Mouse (Mus musculus) embryonic fibroblast, embryonic 13.5 days (primary cell): ENCODE measurements around the gene Tspan32. TPM values are rescaled to one million over a fixed set of nuclear protein-coding genes. Genes with fewer than 3 reads are reported as not detected.
A peak's percentile ranks its signal among the peaks of the same experiment; 100 is the strongest.

Experiments
- H3K27ac ChIP-seq: 2 replicates; pipeline ENCODE4 v1.5.1; 2012; ENCODE audit warnings: low read length, control low read depth, inconsistent platforms; ENCODE audit not compliant: insufficient read depth
- H3K4me1 ChIP-seq: 2 replicates; pipeline ENCODE4 v1.6.1; 2011; ENCODE audit warnings: low read length; ENCODE audit not compliant: control insufficient read depth, insufficient read depth
- H3K4me3 ChIP-seq: 2 replicates; pipeline ENCODE4 v1.5.1; 2011; ENCODE audit warnings: mild to moderate bottlenecking, control low read depth, low read length; ENCODE audit not compliant: insufficient read depth
- CTCF ChIP-seq: IDR thresholded peaks from 2 replicates; pipeline ENCODE4 v1.5.1; 2011; ENCODE audit warnings: mild to moderate bottlenecking, control low read depth, low read length, moderate library complexity, borderline replicate concordance; ENCODE audit not compliant: insufficient read depth
- POLR2A ChIP-seq: IDR thresholded peaks from 2 replicates; pipeline ENCODE4 v1.6.1; 2011; ENCODE audit warnings: low read depth, mild to moderate bottlenecking, control low read depth, low read length, moderate library complexity
- polyA plus RNA-seq: library from polyadenylated mRNA; stranded (reverse); fragments of >200 nt; gene quantifications from 2 replicates; pipeline ENCODE4 v1.2.4, GENCODE M21; 2011; ENCODE audit warnings: low read depth; ENCODE audit not compliant: missing spikeins, insufficient read length

Gene Tspan32
- polyA plus RNA-seq, 1 experiment, result not detected

GRCm38 (mm10) chr7:143053008-143053899, 48.4 kb downstream of the Tspan32 start:
- peaks cover 7% of the 10 kb centered on the region for H3K4me1 ChIP-seq

DNA sequence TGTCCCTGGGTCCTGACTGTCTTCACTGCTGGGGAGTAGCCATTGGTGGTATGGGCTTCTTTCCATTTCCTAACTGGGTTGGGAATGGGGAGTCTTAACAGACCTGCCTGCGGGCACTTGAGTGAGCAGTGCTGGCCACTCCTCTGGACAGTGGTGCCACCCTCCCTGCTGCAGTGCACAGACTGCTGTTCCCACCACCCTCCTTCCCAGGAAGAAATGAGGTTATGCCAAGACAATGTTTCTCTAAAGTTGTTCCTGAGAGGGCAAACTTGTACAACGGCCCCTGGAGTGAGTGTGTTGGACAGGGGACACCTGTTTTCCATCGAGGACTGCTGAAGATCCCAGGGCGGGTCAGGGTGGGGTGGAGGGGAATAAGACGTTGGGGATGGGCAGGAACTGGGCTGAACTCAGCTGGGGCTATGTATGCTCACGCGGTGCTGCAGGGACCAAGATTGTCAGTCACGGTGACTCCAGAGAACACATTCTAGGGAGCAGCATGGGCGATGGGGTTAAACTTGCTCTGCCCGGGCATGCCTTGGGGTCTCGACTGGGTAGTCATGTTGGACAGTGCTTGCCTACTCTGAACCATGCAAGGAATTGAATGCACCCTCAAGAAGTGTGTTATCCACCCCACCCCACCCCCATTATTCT, 49.2 kb downstream of the Tspan32 start:
- H3K27ac ChIP-seq, result peak overlapping the region; percentile 63
- H3K4me1 ChIP-seq, result peaks cover 7% of the 10 kb centered on the region

More at GRCm38 (mm10) chr7:143053008-143053899, 48.4 kb downstream of the Tspan32 start:
- Histone ChIP-seq H3K4me3 (peak overlapping the region; percentile 91), H3K27ac (peak overlapping the region; percentile 77)
- TF ChIP-seq CTCF (peak; percentile 12; the same call in 1 of the 2 replicates), POLR2A (peak; percentile 74)

DNA sequence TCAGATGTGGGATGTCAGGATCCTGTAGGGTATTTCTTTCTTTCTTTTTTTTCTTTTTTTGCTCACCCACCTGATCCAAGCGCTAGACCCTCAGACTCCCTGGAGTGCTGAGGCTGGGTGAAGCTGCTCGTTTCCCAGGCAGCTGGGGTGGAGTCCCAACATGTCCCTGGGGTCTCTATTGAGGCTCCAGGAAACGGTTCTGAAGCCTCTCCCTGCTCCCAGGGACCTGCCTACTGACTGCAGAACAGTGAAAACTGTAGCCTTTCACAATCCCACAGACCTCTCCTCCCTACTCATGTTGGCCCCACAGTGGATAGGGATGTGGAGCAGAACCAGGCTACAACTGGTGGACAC, 49.7 kb downstream of the Tspan32 start:
- Histone ChIP-seq H3K4me1 (peaks cover 7% of the 10 kb centered on the region), H3K27ac (peak overlapping the region; percentile 63)
- TF ChIP-seq POLR2A (no peak), CTCF (no peak)

More for the DNA sequence above, 49.2 kb downstream of the Tspan32 start:
- TF ChIP-seq CTCF (no peak), POLR2A (no peak; the same call in none of the 2 replicates)
- H3K4me3 ChIP-seq, result peak overlapping the region; percentile 91

DNA sequence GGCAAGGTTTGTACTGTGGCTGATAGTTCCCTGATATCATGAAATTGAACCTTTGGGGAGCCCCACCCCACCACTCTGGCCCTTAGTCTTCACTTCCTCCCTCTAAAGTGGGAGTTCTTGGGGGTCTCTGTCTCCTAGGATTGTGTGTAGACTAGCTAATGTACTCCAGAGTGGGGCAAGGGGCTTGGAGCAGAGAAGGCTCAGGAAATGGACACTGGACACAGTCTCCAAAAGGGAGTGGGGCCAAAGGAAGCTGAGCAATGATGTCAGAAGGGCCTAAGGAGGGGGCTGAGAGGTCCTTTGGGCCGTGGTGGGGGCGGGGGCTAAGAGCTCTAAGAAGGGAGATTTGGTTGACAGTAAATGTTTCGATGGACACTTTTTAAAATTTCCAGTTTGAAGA, 50.2 kb downstream of the Tspan32 start:
- Histone ChIP-seq H3K4me3 (peak overlapping the region; percentile 91), H3K4me1 (peaks cover 7% of the 10 kb centered on the region)

More for the DNA sequence above, 49.7 kb downstream of the Tspan32 start:
- H3K4me3 ChIP-seq, result peak overlapping the region; percentile 91

GRCm38 (mm10) chr7:143055499-143056186, 50.8 kb downstream of the Tspan32 start:
- no peak for TF ChIP-seq CTCF
- TF ChIP-seq POLR2A, result no peak
- Histone ChIP-seq H3K4me3 (peak overlapping the region; percentile 91), H3K27ac (no peak overlapping the region), H3K4me1 (peaks cover 8% of the 10 kb centered on the region)

More for the DNA sequence above, 50.2 kb downstream of the Tspan32 start:
- TF ChIP-seq POLR2A, result no peak; the same call in 1 of the 2 replicates
- peak overlapping the region; percentile 63; the same call in 1 of the 2 replicates for H3K27ac ChIP-seq

DNA sequence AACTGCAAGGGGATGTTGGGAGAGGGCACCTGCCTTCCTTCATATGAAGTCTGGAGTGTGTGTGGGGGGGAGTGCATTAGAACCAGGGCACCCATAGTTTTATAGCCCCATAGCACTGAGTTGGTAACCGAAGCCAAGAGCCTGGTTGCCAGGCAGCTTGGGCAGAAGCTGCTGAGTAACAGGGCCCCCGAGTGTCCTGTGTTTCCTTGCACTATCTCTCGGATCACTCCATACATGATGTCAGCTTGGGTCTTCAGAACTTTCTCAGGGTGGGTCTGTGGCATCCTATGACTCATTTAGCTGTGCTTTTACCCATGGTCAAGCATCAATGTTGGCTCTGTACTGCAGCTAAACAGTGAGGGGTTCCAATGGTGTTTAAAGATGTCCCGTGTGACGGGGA, 52.2 kb downstream of the Tspan32 start:
- TF ChIP-seq CTCF (no peak), POLR2A (no peak)
- H3K27ac ChIP-seq, result no peak overlapping the region
- no peak overlapping the region for H3K4me3 ChIP-seq
- peaks cover 10% of the 10 kb centered on the region for H3K4me1 ChIP-seq

DNA sequence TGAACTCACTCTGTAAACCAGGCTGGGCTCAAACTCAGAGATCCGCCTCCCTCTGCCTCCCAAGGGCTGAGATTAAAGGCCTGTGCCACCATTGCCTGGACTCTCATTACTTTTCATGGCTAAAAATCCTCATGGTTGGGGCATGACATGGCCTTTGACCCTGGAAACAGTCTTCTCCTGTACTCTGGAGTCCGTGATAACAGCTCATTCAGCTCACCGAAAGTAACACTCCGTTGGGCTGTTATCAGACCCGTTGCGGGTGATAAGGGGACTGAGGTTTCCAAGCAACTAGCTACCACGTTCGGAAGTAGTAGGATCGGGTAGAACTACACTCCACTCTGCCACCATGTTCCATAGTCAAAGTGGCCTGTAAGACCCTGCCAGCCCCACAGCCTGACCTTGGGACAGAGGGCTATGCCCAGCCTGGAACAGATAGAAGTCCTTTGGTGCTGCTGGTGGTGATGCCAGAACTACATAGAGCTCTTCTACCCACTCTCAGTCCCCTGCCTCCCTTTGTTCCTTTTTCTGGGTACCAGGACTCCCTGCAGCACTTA, 52.9 kb downstream of the Tspan32 start:
- Histone ChIP-seq H3K27ac (0 out of 2 replicates have a peak overlapping the region, but pooled peaks have one; percentile 3), H3K4me1 (peaks cover 13% of the 10 kb centered on the region), H3K4me3 (no peak overlapping the region)
- TF ChIP-seq POLR2A, result no peak
- no peak for TF ChIP-seq CTCF

DNA sequence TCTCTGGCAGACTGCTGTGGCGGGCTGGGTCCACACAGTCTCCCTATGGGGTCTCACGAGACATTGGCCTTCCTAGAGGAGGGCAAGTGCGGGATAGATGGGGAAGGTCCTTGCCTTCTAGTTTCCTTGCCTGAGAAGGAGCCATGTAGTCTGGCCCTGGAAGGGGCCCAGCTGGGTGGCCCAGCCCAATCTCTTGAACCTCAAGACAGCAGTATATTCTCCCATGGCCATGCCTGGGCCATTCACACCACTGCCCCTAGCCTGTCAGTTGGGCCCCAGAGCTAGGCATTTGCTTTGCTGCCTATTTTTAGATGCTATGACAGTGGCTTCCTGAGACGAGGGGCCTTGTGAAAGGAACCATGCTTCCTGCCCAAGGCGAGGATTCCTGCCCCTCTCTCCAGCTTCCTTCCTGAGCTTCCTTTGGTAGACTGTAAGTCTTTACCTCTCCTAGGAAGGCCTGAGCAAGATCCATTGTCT, 53.4 kb downstream of the Tspan32 start:
- no peak overlapping the region for H3K4me3 ChIP-seq
- H3K27ac ChIP-seq, result peak overlapping the region; percentile 3; the same call in 1 of the 2 replicates
- TF ChIP-seq POLR2A (no peak), CTCF (no peak)
- peaks cover 13% of the 10 kb centered on the region for H3K4me1 ChIP-seq
